Mouse (Mus musculus): ENCODE results near the gene Fkbp2. TPM values are rescaled to one million over a fixed set of nuclear protein-coding genes. Genes with fewer than 3 reads are reported as not detected.

Gene Fkbp2
- polyA plus RNA-seq, 1 experiment from 2014 or later = 64.2 TPM

DNA sequence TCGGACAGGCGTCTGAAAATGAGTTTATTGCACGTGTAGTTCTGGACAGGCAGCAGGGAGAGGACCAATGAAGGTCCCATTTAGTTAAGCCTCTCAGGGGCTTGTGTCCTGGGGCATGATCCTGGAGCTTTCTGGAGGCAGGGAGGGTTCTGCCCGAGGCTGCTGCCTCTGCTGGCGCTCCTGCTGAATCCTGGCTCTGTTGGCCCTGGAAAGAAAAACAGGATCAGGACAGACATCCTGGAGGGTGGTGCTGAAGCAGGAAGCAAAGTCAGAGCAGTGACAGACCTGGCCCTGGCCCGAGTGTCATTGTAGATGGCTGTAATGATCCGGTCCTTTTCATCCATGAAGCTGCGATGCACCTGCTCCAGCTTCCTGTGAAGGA, 7.6 kb upstream of the Fkbp2 start:
- ATAC-seq (ENCODE audit: insufficient number of reproducible peaks, insufficient read depth, low FRiP score, low read depth) = no peak; the same call in 1 of the 2 replicates
- Histone ChIP-seq H3K4me3 (ENCODE audit: control insufficient read depth in 1 of 2, insufficient read depth in 1 of 2, low read depth in 1 of 2, low read length in 2 of 2) (peak overlapping the region; percentile 69 to 81), H3K9me3 (ENCODE audit: control insufficient read depth, low read length) (no peaks in the 10 kb centered on the region), H3K36me3 (ENCODE audit: control insufficient read depth, insufficient read depth, low read length) (peaks cover 33% of the 10 kb centered on the region), H3K9ac (ENCODE audit: low read length) (peak overlapping the region; percentile 90), H3K4me1 (ENCODE audit: control insufficient read depth in 2 of 2, insufficient read depth in 2 of 2, low read length in 2 of 2) (peaks cover 12 to 24% of the 10 kb centered on the region in 2 experiments), H3K27ac (replicated peaks in 1 of 2; ENCODE audit: control insufficient read depth in 1 of 2, insufficient read depth in 1 of 2, low read depth in 2 of 2, low read length in 2 of 2) (peak overlapping the region; percentile 91 to 98), H3K27me3 (ENCODE audit: control insufficient read depth, insufficient read depth, low read length) (no peaks in the 10 kb centered on the region), H3K4me2 (ENCODE audit: low read length) (peak overlapping the region; percentile 75)
- 7% methylated on average over 8 of the region's 8 CpGs for WGBS

GRCm38 (mm10) chr19:6987061-6987903, 7.0 kb upstream of the Fkbp2 start, which contains the start of gene Vegfb:
Gene Vegfb (minus strand): TSS chr19:6987651.
- Histone ChIP-seq H3K9me3 (ENCODE audit: control insufficient read depth, low read length) (no peaks in the 10 kb centered on the region), H3K36me3 (ENCODE audit: control insufficient read depth, insufficient read depth, low read length) (peaks cover 39% of the 10 kb centered on the region), H3K9ac (ENCODE audit: low read length) (peak within 1 kb of the TSS; percentile 90), H3K27ac (replicated peaks in 1 of 2; ENCODE audit: control insufficient read depth in 1 of 2, insufficient read depth in 1 of 2, low read depth in 2 of 2, low read length in 2 of 2) (peak within 1 kb of the TSS; percentile 91 to 98), H3K27me3 (ENCODE audit: control insufficient read depth, insufficient read depth, low read length) (no peaks in the 10 kb centered on the region), H3K4me2 (ENCODE audit: low read length) (peak within 1 kb of the TSS; percentile 75), H3K4me3 (ENCODE audit: control insufficient read depth in 1 of 2, insufficient read depth in 1 of 2, low read depth in 1 of 2, low read length in 2 of 2) (peak within 1 kb of the TSS; percentile 69 to 81), H3K4me1 (ENCODE audit: control insufficient read depth in 2 of 2, insufficient read depth in 2 of 2, low read length in 2 of 2) (peaks cover 12 to 22% of the 10 kb centered on the region in 2 experiments)
- under 1% methylated on average over 75 of the region's 85 CpGs for WGBS
- peak; percentile 53 for ATAC-seq (ENCODE audit: insufficient number of reproducible peaks, insufficient read depth, low FRiP score, low read depth)

GRCm38 (mm10) chr19:6985951-6986708, 5.8 kb upstream of the Fkbp2 start:
- Histone ChIP-seq H3K27me3 (ENCODE audit: control insufficient read depth, insufficient read depth, low read length) (no peaks in the 10 kb centered on the region), H3K36me3 (ENCODE audit: control insufficient read depth, insufficient read depth, low read length) (peaks cover 49% of the 10 kb centered on the region), H3K9ac (ENCODE audit: low read length) (peak overlapping the region; percentile 90), H3K27ac (replicated peaks in 1 of 2; ENCODE audit: control insufficient read depth in 1 of 2, insufficient read depth in 1 of 2, low read depth in 2 of 2, low read length in 2 of 2) (peak overlapping the region; percentile 91 to 98; a peak in 3 of 4 replicates), H3K4me2 (ENCODE audit: low read length) (peak overlapping the region; percentile 75), H3K9me3 (ENCODE audit: control insufficient read depth, low read length) (no peaks in the 10 kb centered on the region), H3K4me1 (ENCODE audit: control insufficient read depth in 2 of 2, insufficient read depth in 2 of 2, low read length in 2 of 2) (peaks cover 13 to 23% of the 10 kb centered on the region in 2 experiments), H3K4me3 (ENCODE audit: control insufficient read depth in 1 of 2, insufficient read depth in 1 of 2, low read depth in 1 of 2, low read length in 2 of 2) (peak overlapping the region; percentile 69 to 81)
- 62% methylated on average over 10 of the region's 10 CpGs for WGBS
- ATAC-seq (ENCODE audit: insufficient number of reproducible peaks, insufficient read depth, low FRiP score, low read depth) = no peak

DNA sequence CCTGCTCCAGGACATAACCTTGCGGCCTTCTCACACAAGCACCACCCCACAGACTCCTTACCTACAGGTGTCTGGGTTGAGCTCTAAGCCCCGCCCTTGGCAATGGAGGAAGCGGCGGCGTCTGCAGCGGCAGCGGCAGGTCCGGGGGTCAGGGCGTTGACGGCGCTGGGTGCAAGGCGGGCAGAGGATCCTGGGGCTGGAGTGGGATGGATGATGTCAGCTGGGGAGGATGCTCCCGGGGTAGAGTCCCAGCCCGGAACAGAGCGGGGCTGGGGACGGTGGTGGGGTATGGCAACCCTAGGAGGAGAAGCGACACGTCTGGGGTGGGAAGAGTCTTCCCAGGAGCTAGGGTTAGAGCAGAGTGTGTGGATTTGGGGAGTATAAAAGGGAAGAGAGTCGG, 5.0 kb upstream of the Fkbp2 start:
- H3K4me1 ChIP-seq (ENCODE audit: control insufficient read depth in 2 of 2, insufficient read depth in 2 of 2, low read length in 2 of 2) = peaks cover 13 to 25% of the 10 kb centered on the region in 2 experiments
- no peaks in the 10 kb centered on the region for H3K27me3 ChIP-seq (ENCODE audit: control insufficient read depth, insufficient read depth, low read length)
- H3K4me2 ChIP-seq (ENCODE audit: low read length) = no peak overlapping the region
- H3K27ac ChIP-seq (replicated peaks in 1 of 2; ENCODE audit: control insufficient read depth in 1 of 2, insufficient read depth in 1 of 2, low read depth in 2 of 2, low read length in 2 of 2) = no peak overlapping the region
- H3K4me3 ChIP-seq (ENCODE audit: control insufficient read depth in 1 of 2, insufficient read depth in 1 of 2, low read depth in 1 of 2, low read length in 2 of 2) = no peak overlapping the region
- ATAC-seq (ENCODE audit: insufficient number of reproducible peaks, insufficient read depth, low FRiP score, low read depth) = no peak
- no peaks in the 10 kb centered on the region for H3K9me3 ChIP-seq (ENCODE audit: control insufficient read depth, low read length)
- 81% methylated on average over 19 of the region's 19 CpGs for WGBS
- H3K9ac ChIP-seq (ENCODE audit: low read length) = 0 out of 2 replicates have a peak overlapping the region, but pooled peaks have one; percentile 90
- H3K36me3 ChIP-seq (ENCODE audit: control insufficient read depth, insufficient read depth, low read length) = peaks cover 49% of the 10 kb centered on the region

- no peak for ATAC-seq (ENCODE audit: insufficient number of reproducible peaks, insufficient read depth, low FRiP score, low read depth)
- H3K27ac ChIP-seq (replicated peaks in 1 of 2; ENCODE audit: control insufficient read depth in 1 of 2, insufficient read depth in 1 of 2, low read depth in 2 of 2, low read length in 2 of 2) = no peak overlapping the region
- H3K4me1 ChIP-seq (ENCODE audit: control insufficient read depth in 2 of 2, insufficient read depth in 2 of 2, low read length in 2 of 2) = peaks cover 20 to 31% of the 10 kb centered on the region in 2 experiments
- no peaks in the 10 kb centered on the region for H3K9me3 ChIP-seq (ENCODE audit: control insufficient read depth, low read length)
- H3K4me2 ChIP-seq (ENCODE audit: low read length) = no peak overlapping the region
- no peaks in the 10 kb centered on the region for H3K27me3 ChIP-seq (ENCODE audit: control insufficient read depth, insufficient read depth, low read length)
- peaks cover 49% of the 10 kb centered on the region for H3K36me3 ChIP-seq (ENCODE audit: control insufficient read depth, insufficient read depth, low read length)
- no peak overlapping the region for H3K4me3 ChIP-seq (ENCODE audit: control insufficient read depth in 1 of 2, insufficient read depth in 1 of 2, low read depth in 1 of 2, low read length in 2 of 2)
- WGBS = 95% methylated on average over 5 of the region's 5 CpGs
- no peak overlapping the region for H3K9ac ChIP-seq (ENCODE audit: low read length)
These were observed 3.3 kb upstream of the Fkbp2 start for GRCm38 (mm10) chr19:6983621-6984020.

GRCm38 (mm10) chr19:6981465-6981864, 1.2 kb upstream of the Fkbp2 start:
- Histone ChIP-seq H3K4me3 (ENCODE audit: control insufficient read depth in 1 of 2, insufficient read depth in 1 of 2, low read depth in 1 of 2, low read length in 2 of 2) (peak overlapping the region in 1 of 2 experiments; percentile 75; a peak in 2 of 4 replicates), H3K4me2 (ENCODE audit: low read length) (peak overlapping the region; percentile 71), H3K9ac (ENCODE audit: low read length) (peak overlapping the region; percentile 85; the same call in 1 of the 2 replicates), H3K4me1 (ENCODE audit: control insufficient read depth in 2 of 2, insufficient read depth in 2 of 2, low read length in 2 of 2) (peaks cover 23 to 40% of the 10 kb centered on the region in 2 experiments), H3K27me3 (ENCODE audit: control insufficient read depth, insufficient read depth, low read length) (no peaks in the 10 kb centered on the region), H3K36me3 (ENCODE audit: control insufficient read depth, insufficient read depth, low read length) (peaks cover 70% of the 10 kb centered on the region), H3K27ac (replicated peaks in 1 of 2; ENCODE audit: control insufficient read depth in 1 of 2, insufficient read depth in 1 of 2, low read depth in 2 of 2, low read length in 2 of 2) (peak overlapping the region; percentile 14 to 97; a peak in 2 of 4 replicates), H3K9me3 (ENCODE audit: control insufficient read depth, low read length) (no peaks in the 10 kb centered on the region)
- no peak for ATAC-seq (ENCODE audit: insufficient number of reproducible peaks, insufficient read depth, low FRiP score, low read depth)
- WGBS = 86% methylated on average over 4 of the region's 4 CpGs

Data from heart, embryonic 14.5 days (tissue).